Mouse (Mus musculus) left cerebral cortex, adult 9 months (tissue): ENCODE measurements at regions not wholly inside any gene's neighbourhood (a gene's known extent, or its start where the extent isn't known, plus 50 kb on each side); places are given as distances from the start of the nearest gene placed in this dataset.

Source experiments
- DNase-seq, 2 experiments: peaks; one replicate each; pipeline ENCODE4 v3.0.0; 2022; ENCODE audit warnings: low spot score in 2 of 2

DNA sequence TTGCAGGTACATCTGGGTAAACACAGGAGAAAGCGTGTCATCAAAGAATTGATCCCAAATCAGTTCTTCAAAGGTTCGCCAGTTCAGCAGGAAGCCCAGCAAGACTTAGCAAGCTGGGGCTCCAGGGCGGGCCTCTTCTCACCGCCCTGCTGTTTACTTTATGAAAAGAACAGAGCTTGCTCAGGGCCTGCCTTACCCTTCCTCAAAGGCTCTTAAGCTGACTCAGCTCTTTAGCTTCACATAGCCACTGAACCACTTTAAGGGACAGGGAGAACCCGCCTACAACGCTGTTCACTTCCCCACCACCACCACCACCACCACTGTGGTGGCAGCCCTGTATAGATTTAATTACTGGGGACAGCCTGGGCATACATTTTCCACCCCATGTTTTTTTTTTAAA, 148.5 kb downstream of the Clic5 start:
- no peak for DNase-seq

DNA sequence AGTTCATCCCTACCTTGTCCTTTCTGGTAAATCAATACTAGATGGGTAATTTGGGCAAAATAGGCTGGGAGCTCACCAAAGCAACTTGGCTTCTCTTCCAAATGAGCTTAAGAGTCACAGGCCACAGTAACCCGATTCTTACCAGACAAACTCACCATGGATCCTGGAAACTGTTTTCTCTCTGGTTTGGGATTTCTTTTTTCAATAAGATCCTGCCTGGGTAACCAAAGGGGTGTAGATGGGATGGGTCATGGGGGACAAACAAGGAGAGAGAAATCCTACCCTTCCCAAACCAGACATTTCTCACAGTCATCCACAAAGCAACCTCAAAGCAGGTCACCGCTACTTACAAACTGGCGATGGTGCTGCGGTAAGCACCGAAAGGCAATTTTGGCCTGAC, 148.9 kb downstream of the Clic5 start:
- no peak for DNase-seq

DNA sequence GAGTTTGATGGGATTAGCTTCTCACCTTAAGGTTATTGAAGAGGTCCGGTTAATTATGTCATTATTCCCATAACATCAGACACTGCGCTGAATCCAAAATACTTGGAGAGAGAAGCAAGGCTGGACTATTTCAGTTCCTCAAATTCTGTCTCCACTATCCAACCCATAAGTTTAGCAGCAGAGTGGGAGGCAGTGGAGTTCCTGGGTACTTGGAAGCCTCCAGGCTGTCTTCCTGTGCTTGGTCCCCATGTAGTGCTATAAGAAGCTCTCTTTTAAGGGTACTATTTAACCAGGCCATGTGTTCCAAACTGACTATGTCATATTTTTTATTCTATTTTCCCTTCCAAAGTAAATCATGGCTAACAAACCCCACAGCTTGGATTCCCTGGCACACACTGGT, 156.2 kb downstream of the Clic5 start:
- DNase-seq, result no peak

- no peak for DNase-seq
Observed at GRCm38 (mm10) chr17:44345374-44345773, 157.0 kb downstream of the Clic5 start.

- DNase-seq, result no peak
Observed at GRCm38 (mm10) chr17:44350201-44350948, 162.0 kb downstream of the Clic5 start.

DNA sequence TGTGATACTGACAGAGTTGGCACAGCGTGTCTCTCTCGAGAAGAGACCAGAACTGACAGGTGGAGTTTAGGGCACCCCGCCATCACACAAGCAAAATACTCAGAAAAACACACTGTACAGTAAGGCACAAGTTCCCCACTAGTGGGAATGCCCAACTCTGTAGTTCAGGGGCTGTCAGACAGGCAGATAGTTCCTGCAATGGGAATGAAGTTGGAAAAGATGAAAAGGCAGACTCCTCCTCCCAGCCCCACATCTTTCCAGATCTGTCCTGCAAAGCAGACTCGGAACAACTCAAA, 162.5 kb downstream of the Clic5 start:
- DNase-seq, result no peak

GRCm38 (mm10) chr17:44351499-44352117, 163.2 kb downstream of the Clic5 start:
- no peak for DNase-seq

GRCm38 (mm10) chr17:44352142-44352541, 163.8 kb downstream of the Clic5 start:
- no peak for DNase-seq

GRCm38 (mm10) chr17:44363111-44363510, 174.7 kb downstream of the Clic5 start:
- DNase-seq, result no peak

DNA sequence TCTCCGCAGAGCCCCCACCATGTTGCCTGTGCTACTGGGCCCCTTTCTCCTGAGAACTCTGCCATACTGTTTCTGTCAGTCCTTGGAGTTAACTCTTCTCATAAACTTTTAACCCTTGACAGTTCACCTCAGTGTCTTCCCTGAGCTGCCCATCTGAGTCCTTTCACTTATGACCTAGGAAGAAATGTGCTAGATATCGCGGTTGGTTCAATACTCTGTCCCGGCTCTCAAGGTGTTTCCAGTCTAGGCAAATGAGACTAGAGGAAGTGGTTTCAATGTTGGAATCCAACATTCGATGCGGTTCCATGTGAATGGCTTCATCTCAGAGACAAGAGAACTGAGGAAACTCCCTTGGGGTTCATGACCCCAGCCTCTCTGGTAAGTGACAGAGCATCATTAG, 176.1 kb downstream of the Clic5 start:
- DNase-seq, result no peak

DNA sequence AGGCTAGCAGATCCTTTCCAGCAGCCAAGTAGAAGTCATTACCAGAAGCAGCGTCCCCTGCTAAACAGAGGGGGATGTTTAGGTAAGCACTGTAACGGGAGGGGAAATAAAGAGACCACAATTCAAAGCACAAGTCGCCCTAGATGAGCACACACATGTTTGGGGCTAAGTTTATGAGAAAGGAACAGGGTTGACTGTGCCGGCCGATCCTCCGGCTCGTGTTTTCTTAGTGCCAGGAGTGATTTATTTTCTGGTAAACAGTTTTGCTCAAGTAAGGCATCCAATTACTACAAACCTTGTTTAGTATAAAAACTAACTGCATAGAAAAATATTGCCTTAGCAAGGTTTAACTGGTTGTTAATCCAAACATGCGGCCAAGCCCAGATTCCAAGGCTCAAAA, 178.1 kb downstream of the Clic5 start:
- DNase-seq, result no peak

DNA sequence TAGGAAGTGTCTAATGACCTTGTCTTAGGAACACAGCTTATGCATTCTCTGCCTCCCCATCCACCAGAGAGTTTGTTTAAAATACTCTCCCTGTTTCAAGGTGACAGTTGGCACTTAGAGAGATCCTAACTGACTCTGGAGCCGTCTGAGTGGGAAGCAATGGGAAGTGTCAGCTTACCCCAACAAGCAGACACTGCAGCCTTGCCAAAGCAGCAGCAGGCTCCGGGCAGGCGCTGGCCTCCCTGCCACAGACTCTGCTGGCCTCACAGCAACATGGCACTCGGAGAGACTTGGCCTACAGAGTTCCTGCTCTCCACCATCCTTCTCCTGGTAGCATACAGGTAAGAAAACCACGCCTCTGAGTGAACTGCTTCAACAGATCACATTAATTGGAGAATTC, 179.2 kb downstream of the Clic5 start:
- DNase-seq, result no peak

- no peak for DNase-seq
Observed at GRCm38 (mm10) chr17:44370966-44371465, 182.6 kb downstream of the Clic5 start.

GRCm38 (mm10) chr17:44371620-44372019, 183.2 kb downstream of the Clic5 start:
- no peak for DNase-seq

DNA sequence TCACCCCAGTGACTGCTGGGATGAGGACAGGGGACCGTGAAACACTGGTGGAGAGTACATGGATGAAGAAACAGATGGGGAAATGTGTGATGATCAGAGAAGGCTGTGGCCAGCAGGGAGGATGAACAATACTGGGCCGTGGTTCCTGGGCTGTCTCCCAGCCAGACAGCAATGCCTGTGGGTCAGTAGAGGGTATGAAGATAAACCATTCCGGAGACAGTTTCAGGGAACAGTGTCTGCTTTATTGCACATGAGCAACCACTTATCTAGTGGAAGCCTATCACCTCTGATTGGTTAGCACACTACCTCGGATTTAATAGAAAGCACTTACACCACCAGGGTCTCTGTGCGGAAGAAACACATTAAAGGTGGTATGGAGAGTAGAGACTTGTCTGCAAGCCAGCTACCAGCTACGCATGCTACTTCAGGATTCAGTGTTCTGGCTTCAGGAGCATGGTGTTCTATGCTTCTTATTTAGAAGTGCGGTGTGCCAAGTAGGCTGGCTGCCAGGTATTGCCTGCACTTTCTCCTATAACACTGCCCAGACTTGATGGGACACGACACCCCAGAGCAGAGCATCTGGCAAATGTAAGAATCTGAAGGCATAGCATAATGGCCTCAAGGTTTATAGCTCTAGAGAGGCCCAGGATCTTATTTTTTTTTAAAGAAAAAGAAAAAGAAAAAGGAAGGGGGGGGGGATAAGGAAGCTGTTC, 185.5 kb downstream of the Clic5 start:
- no peak for DNase-seq

- no peak for DNase-seq
Observed at GRCm38 (mm10) chr17:44378391-44378790, 190.0 kb downstream of the Clic5 start.

DNA sequence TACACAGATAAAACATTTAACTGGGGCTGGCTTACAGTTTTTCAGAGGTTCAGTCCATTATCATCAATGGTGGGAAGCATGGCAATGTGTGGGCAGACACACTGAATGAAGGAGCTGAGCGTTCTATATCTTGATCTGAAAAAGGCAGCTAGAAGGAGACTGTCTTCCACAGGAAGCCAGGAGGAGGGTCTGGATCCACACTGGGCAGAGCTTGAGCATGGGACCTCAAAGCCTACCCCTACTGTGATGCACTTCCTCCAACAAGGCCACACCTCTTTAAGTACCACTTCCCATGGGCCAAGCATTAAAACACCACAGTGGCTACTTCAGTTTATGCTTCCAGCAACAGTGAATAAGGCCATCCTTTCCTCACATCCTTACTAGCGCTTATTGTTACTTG, 200.5 kb downstream of the Clic5 start:
- DNase-seq, result no peak

DNA sequence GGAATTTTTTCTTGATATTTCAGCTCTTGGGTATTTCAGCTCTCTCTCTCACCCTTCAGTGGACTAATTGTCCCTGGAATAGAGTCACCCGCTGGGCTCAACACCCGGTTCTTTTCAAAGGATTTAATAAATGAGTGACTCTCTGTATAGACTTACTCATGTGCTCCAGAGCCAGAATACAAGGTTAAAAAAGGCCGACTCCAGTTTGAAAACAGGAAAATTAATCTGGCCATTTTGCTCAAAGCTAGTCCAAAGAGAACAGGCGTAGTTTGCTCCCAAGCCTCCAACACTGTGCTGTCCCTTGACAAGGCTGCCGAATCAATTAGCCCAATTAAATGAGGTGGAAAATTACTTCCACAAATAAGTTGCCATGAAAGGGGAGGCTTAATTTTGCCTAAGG, 209.4 kb downstream of the Clic5 start:
- no peak for DNase-seq

DNA sequence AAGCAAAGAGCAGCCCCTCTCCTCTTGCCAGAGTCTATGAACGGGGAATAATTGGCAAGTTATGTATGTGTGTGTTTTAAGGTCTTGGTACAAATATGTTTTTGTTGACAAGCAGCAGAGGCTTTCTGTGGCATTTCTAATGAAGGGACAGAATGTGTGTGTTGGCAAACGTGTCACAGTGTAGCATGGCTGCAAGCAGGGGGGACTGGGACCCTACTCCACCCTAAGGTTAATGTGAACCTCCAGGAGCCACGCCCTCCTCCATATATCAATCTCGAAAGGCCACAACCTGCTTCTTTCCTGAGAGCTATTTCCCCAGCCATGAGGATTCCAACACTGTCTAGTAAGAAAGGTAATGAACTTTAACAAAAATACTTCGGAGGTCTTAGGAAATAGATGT, 209.8 kb downstream of the Clic5 start:
- no peak for DNase-seq

- no peak for DNase-seq
Observed at GRCm38 (mm10) chr17:44404923-44405322, 216.5 kb downstream of the Clic5 start.

DNA sequence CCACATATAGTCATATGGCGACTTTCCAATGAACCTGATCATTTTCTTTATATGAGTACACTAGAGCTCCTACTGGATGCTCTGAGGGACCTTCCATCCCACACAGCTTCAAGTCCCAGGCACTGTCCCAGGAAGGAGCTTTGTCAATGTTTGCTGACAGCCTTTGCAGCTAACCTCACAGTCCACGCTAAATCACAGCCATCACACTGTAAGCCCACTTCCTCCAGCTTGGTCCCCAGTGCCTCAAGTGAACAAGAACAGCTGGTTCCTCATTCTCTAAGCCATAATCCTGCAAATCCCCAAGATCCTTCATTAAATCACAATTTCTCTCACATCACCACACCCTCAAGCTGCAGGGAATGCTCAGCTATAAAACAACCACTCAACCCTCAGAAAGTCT, 222.6 kb downstream of the Clic5 start:
- DNase-seq, result no peak

- peak in 1 of 2 experiments; percentile 3 for DNase-seq
Observed at GRCm38 (mm10) chr17:44418676-44419404, 230.5 kb downstream of the Clic5 start.

GRCm38 (mm10) chr17:44419405-44419729, 231.0 kb downstream of the Clic5 start:
- no peak for DNase-seq
